Mouse (Mus musculus): ENCODE results near the gene Zbtb34.

Gene Zbtb34

DNA sequence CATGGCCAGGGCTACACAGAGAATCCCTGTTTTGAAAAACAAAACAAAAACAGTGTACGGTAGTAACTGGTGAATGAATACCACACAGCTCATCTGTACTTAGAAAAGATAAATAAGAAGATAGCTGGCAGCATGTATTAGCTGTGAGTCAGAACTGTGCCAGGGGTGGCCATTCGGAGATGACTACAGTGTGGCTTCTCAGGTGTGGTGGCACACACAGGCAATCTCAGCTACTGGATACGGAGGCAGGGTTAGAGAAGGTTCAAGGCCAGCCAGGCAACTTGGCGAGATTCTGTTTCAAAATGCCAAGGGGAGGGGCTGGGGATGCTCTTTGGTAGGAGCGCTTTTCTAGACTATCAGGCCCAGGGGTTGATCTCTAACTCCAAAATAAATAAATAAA lies 14.6 kb upstream of the Zbtb34 start:
- no peak for DNase-seq

DNA sequence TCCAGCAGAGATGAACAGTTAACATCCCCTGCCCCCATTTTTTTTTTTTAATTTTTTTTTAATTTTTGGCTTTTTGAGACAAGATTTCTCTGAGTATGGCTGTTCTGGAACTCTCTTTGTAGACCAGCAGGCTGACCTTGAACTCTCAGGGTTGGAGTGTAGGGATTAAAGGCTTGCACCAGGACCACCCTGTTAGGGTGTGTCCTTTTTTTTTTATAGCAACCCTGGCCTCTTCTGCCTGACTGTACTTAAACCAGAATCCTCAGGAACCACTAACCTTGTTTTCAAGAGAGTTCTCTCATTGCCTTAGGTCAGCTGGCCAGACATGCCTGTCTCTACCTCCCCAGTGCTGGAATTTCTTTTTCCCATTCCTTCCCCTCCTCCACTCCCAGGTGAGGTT lies 13.7 kb upstream of the Zbtb34 start:
- no peak for DNase-seq

DNA sequence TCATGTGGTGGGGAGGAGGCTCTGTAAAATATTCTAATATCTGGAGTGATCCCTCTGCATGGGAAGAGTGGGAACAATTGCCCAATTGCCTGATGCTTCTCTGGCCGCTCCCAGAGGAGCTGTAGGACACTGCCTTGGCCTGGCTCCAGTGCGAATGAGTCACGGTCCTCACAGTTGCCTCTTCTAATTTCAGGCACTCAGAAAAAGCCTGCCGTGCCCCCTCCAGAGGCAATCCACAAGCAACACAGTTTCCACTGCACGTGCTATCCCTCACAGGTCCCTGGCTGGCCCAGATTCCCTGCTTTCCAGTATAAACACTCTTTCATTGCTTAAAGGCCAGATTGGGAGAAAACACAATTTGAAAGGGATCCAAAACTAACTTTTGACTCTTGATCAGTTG lies 13.2 kb upstream of the Zbtb34 start:
- peak; percentile 91 for DNase-seq

DNA sequence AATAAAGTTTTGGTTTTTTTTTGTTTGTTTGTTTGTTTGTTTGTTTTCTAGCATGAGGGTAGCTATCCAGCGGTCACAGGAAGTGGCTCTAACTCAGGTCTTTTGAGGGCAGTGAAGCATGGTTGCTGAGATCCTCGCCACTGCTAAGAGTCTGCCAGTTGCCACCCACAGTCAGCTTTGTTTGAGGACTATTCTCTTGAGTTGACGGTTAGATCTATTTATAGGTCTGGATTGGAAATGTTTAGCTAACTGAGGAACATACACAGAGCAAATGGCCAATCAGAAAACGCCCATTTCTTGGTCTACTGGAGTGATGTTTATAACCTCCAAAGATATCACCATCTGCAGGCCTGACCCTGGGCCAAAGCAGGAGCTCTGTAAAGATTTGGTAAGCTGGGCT lies 11.6 kb upstream of the Zbtb34 start:
- no peak for DNase-seq

DNA sequence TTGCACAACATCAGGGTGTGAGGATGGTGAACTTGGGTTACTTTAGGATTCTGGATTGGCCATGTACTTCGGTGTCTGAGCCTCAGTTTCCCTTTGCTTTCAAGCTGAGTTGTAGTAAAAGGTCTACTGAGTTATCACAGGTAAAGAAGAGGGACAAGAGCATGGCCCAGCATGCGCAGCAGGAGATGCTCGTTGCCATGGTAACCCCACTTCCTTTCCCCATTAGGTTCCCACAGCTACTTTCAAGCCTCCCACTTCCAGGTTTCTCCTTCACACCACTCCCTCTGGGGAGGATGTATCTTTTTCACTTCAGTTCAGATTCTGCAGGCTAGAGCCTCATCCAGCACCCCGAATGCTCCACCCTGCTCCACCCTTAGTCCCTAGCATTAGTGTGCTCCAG lies 9.8 kb upstream of the Zbtb34 start:
- peak; percentile 85 for DNase-seq

DNA sequence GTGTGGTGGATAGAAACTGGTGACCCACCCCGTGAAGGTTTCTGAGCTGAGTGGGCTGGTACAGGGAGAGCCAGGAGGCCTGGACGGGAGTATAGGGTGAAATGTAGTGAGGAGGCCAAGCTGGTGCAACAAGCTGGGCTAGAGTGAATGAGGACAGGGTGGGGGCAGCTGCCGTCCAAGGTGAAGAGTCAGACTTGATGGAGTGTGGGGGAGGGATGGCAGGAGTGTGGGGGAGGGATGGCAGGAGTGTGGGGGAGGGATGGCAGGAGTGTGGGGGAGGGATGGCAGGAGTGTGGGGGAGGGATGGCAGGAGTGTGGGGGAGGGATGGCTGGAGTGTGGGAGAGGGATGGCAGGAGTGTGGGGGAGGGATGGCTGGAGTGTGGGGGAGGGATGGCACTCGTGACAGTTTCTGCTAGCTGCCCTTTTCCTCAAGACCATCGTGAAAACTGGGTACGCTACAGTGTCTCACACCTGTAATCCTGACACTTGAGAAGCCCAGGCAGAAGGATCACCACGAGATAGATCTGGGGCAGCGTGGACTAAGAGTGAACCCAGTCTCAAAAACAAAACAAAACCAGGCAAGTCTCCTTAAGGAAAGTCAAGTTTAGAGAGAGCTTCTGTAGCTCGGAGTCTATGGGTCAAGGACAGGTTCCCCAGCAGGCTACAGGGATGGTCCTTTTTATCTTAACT lies 9.0 kb upstream of the Zbtb34 start:
- DNase-seq: no peak

DNA sequence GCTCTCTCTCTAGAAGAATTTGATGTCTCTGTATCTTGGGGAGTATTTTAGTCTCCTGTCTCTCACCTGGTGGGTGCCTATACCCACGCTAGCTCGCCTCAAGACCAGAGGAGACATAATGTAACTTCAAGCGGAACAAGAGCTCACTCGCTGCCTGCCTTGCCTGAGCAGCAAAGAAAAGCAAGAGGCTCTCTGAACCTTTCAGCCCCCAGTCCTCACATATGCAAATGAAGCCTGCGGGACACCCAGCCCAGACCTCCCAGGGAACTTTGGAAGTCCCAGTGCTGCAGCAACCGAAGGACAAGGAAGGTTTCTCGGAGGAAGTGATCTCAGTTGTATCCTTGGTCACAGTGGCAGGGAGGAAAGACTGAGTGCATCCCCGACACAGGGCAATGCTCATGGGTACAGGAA lies 8.4 kb upstream of the Zbtb34 start:
- DNase-seq: no peak

DNA sequence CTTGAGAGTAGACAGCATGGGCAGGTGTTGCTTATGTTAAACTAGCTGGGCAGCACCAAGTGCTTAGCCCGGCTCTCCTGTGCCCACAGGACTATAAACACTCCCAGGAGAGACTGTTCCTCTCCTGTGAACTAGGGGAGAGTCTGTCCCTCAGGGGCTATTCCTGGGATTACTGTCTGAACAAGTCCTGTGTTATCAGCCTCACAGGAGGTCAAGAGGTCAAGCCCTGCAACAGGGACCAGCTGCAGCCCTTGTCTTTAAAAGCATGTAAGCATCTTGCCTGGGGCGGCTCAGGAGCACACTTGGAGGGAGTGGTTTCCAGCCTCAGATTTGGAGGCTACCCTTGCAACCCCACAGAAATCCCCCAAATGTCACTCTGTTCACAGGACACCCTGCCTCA lies 7.3 kb upstream of the Zbtb34 start:
- DNase-seq: no peak

DNA sequence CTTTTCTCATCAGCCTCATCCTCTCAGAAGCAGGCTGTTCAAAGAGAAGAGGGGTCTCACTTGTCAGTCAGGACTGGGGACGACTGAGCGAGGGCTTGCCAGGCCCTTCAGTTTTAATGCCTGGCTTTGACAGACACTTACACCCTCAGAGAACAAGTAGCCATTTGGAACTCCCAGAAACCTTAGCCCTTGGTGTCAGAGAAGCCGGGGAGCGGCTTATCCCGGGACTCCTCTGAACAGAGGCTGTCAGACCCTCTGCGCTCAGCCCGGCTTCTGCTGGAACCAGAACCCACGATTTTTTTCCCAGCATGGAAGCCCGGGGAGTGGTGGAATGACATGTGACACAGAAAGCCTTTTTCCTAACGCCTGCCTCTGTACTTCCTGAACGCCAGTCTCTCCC lies 6.1 kb upstream of the Zbtb34 start:
- no peak for DNase-seq

DNA sequence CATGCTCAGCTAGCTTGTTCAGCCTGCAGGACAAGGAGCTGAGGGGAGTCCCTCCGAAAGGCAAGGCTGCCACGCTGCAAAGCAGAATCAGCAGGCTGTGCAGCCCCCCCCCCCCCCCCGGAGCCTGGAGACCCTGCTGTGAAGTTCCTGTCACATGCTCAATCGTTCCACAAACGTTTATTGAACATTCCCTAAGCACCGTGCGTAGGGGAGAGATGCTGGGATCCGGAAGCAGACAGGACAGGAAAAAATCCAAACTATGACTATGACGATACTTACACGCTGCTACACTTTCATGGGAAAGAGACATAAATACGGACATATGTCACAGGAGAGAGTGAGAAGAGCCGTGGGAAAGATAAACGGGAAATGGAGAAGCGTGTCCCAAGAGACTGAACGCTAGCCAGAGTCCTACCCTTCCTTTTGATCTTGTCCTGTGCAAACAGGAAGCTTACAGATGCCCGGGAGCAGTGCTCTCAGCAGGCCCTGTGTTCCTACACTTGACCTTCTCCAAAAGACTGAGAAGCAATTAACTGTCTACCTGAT lies 5.0 kb upstream of the Zbtb34 start:
- no peak for DNase-seq

DNA sequence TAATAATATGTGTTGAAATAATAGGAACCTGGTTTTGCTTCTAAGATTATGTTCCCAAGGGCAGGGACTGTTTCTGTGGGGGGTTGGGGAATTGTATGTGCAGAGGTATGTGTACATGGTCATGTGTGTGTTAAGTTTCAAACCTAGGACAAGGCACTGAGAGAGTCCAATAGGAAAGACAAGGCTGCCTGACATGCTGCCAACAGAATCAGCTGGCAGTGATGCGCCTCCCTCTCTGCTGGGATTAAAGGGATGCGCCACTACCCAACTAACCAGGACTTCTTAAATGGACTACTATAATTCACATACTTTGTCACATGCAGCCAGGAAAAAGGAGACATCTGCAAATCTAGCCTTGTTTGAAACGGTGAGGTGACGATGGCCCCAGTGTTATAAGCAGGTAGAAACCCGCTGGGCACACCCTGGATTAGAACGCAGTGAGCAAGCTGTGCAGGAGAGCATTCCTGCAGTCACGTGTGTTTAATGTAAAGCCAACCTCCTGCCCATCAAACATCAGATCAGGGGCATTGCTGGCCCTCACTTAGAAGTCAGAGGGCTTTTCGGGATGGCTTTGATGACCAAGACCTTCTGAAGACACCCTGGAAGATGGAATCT lies 4.0 kb upstream of the Zbtb34 start:
- no peak for DNase-seq

DNA sequence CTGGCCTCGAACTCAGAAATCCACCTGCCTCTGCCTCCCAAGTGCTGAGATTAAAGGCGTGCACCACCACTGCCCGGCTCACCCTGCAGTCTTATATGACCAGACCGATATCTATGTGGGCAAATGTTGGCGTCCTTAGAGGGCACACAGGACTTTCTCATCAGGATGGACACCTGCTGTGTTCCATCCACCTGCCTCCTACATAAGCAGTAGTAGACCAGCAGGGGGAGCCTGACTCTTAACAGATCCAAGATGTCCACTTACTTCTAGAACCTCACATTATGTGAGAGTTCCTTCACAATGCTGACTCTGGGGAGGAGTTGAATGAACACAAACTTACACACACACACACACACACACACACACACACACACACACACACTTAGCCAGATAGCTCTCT lies 1.8 kb upstream of the Zbtb34 start:
- DNase-seq: peak; percentile 64

DNA sequence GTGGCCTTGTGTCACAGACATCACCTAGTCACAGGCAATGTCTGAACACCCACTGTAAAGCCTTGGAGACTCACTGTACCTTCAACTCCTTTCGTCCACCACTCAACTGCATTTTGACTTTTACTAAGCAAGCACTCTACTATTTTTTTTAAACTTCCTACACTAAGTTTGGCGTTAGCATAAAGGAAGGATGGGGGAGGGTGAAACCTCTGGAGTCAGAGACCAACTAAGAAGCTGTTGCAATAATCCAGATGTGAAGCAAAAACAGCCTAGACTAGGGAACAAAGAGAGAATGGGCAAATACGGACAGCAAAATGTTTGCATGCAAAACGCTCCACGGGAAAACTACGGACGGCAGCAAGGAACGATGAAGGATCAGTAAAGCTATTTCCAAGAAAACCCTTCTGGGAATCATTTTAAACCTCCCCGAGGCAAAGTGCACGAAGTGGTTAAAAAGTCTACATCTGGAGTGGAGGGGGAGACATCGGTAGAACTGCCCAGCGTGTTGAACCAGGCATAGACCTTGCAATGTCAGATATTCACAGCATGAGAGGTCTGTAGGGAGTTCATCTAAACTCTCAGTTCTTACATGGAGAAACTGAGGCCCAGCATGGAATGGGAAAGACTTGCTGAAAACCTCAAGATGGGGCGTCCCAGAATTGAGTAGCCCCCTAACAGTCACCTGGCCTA lies 898 bp downstream of the Zbtb34 start:
- DNase-seq: no peak

DNA sequence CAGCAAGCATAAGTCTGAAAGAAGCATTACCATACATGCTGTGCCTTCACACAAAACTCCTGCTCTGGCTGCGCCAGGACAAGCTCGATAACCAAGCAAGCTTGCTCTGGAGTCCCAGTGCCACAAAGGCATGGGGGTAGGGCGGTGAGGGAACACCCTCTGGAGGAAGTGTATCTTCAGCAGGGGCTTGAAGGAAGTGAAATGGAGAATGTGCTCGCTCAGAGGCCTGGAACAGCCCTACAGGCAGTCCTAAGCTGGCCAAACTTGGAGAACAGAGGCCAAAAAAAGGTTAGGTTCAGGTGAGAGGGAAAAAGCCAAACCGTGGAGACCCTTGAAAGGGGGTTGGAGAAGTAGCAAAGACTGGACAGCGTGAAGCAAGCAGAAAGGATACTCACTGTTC lies 1.8 kb downstream of the Zbtb34 start:
- no peak for DNase-seq

DNA sequence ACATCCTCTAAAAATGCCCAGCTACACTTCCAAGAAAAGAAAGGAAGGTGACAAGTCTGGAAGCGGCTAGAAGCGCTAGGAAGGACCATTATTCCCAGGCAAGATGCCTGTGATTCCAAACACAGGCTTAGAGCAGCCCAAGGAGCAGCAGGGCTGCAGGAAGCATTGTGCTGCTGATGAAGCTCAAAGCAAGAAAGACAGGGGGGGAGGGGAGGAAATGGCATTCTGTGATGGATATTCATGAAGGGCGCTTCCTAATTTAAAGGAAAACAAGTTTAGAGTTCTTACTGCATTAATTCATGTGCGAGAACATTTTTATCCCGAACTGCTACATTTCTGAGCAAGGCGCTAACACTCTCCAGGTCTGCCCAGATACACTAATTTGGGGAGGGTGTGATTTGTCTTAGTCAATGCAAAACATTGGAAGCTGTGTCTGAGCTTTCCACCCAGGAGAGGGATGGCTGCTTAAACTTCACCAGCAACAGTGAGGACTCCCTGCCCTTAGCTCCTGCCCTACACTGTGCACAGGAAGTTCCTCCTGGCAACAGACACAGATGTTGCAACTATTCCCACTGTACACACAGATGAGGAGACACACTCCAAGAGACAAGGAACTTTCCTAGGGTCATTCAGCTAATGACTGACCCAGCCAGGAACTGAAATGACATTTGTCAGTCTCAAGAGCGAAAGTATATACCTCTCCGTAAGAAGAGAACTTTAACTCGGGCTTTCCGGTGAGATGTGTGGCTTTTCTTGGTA lies 4.3 kb downstream of the Zbtb34 start:
- no peak for DNase-seq

DNA sequence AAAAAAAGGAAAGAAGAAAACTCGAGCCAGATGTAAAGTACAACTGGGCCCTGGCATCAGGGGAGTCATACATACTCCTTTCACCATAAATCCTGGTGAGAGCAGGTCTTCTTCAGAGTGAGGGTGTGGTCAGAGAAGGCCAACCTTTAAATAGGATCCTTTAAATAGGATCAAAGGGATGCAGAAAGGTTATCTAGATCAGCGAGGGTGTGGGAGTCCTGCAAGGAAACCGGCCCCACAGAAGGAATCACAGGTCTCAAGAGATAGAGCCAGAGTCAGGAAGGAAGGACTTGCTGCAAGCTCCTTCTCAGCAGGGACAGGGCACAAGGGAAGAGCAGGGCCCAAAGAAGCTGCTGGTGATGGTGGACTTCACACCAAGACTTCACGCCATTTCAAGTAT lies 13.7 kb downstream of the Zbtb34 start:
- DNase-seq: no peak

DNA sequence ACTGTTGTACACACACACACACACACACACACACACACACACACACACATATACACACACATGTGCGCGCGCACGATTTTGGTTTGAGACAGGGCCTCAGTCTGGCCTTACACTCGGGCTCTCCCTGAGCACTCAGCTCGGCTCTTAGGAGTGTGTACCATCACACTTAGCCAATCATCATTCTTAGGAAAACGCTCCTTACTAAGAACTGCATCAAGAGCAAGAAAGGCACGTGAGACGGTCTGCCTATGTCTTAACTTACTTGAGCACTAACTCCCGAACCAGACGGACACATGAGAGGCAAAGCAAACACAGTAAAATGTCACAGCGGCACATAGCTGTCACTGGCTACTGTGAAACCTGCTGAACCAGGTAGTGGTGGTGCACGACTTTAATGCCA lies 17.1 kb downstream of the Zbtb34 start:
- DNase-seq: no peak

DNA sequence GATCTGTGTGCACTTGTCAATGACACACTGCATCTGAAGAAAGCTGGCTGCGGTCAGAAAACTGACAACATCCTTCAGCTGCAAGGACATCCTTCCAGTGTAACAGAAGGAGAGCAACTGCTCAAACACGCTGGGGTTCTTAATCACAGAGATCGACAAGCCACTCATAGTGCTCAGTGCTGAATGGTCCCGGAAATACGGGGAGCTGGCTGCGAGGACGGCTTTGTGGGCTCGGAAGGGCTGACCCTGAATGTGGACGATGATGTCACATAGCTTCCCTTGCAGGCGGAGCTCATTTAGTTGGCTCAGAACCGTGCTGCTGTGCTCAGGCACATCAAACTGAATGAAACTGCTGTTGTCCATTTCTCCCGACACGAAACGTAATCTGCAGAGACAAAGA lies 19.0 kb downstream of the Zbtb34 start:
- DNase-seq: no peak

DNA sequence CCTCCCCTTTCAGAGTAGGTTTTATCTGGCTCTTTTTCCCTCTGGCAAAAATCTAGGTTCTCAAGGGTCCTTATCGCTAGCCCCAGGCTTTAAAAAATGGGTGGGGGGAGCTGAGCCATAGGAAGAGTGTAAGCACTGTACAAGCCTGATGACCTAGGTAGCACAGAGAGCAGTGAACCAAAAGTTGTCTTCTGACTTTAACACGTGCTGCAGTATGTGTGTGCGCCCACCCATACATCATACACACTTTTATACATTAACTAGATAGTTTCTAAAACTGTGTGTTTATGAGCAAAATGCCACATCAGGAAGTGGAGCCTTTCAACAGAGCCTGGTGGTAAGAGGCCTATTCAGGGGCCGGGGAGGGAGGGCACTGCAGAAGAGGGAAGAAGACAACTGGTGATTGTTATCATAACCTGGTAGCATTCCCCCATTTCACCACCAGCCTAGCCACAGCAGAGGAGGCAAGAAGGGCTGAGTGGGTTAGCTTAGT lies 27.6 kb downstream of the Zbtb34 start:
- no peak for DNase-seq

DNA sequence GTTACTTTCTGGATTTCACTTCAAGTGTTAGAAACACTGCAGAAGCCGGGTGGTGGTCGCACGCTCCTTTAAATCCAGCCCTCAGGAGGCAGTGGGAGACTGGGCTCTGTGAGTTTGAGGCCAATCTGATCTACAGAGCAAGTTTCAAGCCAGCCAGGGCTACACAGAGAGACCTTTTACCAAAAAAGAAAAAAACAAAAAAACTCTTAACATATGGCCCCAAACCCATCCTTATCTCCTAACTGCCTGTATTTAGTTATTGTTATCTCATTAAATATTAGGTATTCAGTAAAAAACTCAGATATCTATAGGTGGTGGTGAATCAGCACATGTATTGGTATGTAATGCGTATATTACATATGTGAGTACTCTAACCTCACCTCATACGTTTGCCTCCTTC lies 28.5 kb downstream of the Zbtb34 start:
- no peak for DNase-seq

DNA sequence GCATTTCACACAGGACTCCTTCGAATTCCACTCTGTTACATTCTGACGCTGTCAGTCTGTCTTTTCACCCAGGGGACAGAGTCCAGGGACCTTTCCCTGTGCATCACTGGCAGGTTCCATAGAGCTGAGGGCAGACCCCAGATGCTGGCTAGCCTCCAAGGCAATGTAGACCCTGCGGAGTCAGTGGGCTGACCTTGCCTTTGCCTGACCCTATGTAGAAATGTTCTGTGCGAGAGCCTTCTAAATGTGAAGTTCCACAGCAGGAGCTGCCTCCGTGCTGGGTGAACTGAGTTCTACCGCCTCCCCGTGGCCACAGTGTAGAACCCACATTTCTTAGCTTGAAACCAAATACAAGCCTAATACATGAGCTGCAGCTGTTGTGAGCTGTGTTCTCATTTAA lies 28.9 kb downstream of the Zbtb34 start:
- DNase-seq: peak; percentile 74

DNA sequence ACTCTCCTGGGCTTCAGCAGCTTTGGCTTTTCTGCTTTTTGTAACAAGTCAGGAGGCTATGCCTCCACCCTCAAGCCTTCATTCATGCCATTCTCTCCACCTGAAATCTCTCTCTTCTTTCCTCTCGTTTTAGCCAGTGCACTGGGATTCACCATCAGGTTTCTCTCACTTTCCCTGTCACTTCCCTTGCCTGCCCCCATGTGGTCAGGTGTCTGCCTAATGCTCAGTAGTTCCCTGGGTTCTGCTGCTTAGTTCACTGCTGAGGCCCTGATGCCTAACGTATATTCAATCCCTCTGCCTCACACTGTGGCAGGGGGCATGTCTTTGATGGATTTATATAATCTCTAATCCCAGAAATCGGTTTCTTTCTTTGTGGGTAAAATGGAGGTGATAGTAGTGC lies 29.9 kb downstream of the Zbtb34 start:
- DNase-seq: no peak

DNA sequence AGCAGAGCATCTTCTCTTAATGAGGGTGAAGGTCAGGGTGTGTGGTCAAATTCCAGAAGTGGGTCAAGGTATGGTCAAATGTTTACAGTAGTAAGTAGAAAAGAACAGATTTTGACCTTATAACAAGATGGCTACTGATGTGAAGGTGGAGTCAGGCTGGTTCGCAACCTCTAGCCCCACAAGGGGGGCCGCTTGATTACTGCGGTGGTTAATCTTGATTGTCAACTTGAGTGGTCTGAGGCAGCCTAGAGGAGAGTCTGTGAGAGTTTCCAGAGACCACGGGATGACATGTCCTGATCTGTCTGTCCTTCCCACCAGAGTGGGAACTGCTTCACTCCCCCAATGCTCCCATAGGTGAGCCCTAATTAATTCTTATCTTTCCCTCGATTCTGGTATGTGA lies 30.6 kb downstream of the Zbtb34 start:
- no peak for DNase-seq

All from right cerebral cortex, adult 18-20 months (tissue).